Mouse (Mus musculus) CD8-positive naive resting alpha-beta T cell, adult 2 months (primary cell): Measurements from ENCODE around the gene St8sia6.
"Not testable (repeated sequence)": the region's sequence is repeated elsewhere in the genome, so short reads cannot be mapped to it uniquely, and the experiment has no call there.

Source experiments
- DNase-seq, 2 experiments: peaks; one replicate each; pipeline ENCODE4 v3.0.0; 2022; ENCODE audit warnings: low read depth in 2 of 2, low spot score in 2 of 2

St8sia6 gene

GRCm38 (mm10) chr2:13793969-13794363, at the start of gene St8sia6:
St8sia6 (minus strand) TSS chr2:13794064.
- no peak for DNase-seq

GRCm38 (mm10) chr2:13836310-13836709, 42.4 kb upstream of the St8sia6 start:
- DNase-seq: no peak

- DNase-seq: no peak
Measured at GRCm38 (mm10) chr2:13834989-13835388, 41.1 kb upstream of the St8sia6 start.

- DNase-seq: no peak
Measured at GRCm38 (mm10) chr2:13816645-13817044, 22.8 kb upstream of the St8sia6 start.

GRCm38 (mm10) chr2:13808593-13808992, 14.7 kb upstream of the St8sia6 start:
- no peak for DNase-seq

- DNase-seq: no peak
Measured at GRCm38 (mm10) chr2:13808008-13808407, 14.1 kb upstream of the St8sia6 start.

GRCm38 (mm10) chr2:13806120-13806519, 12.3 kb upstream of the St8sia6 start:
- no peak for DNase-seq

GRCm38 (mm10) chr2:13800639-13801038, 6.8 kb upstream of the St8sia6 start:
- DNase-seq: no peak

GRCm38 (mm10) chr2:13794446-13794845, 582 bp upstream of the St8sia6 start:
- DNase-seq: no peak

- DNase-seq: peak; percentile 17 to 40
Measured at GRCm38 (mm10) chr2:13793054-13793968, 553 bp downstream of the St8sia6 start.

- DNase-seq: peak in 1 of 2 experiments; percentile 4
Measured at GRCm38 (mm10) chr2:13792256-13793005, 1.4 kb downstream of the St8sia6 start.

GRCm38 (mm10) chr2:13791598-13791997, 2.3 kb downstream of the St8sia6 start:
- DNase-seq: no peak

GRCm38 (mm10) chr2:13789365-13789764, 4.5 kb downstream of the St8sia6 start:
- no peak for DNase-seq

GRCm38 (mm10) chr2:13786577-13787168, 7.2 kb downstream of the St8sia6 start:
- DNase-seq: no peak

- DNase-seq: not testable (repeated sequence)
Measured at GRCm38 (mm10) chr2:13785992-13786391, 7.9 kb downstream of the St8sia6 start.

GRCm38 (mm10) chr2:13785247-13785646, 8.6 kb downstream of the St8sia6 start:
- no peak for DNase-seq

GRCm38 (mm10) chr2:13784448-13784847, 9.4 kb downstream of the St8sia6 start:
- DNase-seq: no peak

GRCm38 (mm10) chr2:13777032-13777431, 16.8 kb downstream of the St8sia6 start:
- no peak for DNase-seq

- no peak for DNase-seq
Measured at GRCm38 (mm10) chr2:13776453-13776852, 17.4 kb downstream of the St8sia6 start.

- no peak for DNase-seq
Measured at GRCm38 (mm10) chr2:13775056-13775455, 18.8 kb downstream of the St8sia6 start.

- no peak for DNase-seq
Measured at GRCm38 (mm10) chr2:13768524-13768923, 25.3 kb downstream of the St8sia6 start.
